Mouse (Mus musculus) MEL (cell line): Measurements from ENCODE around the gene Fhit. TPM values are rescaled to one million over a fixed set of nuclear protein-coding genes. Genes with fewer than 3 reads are reported as not detected.

Experiments used
- DNase-seq: peaks from one replicate; pipeline ENCODE4 v3.0.0; 2011; ENCODE audit warnings: low read depth, low spot score
- H3K27ac ChIP-seq: 2 replicates; pipeline ENCODE4 v1.5.1; 2012; ENCODE audit warnings: low read depth, mild to moderate bottlenecking, control low read depth, low read length, moderate library complexity; ENCODE audit not compliant: control insufficient read depth
- H3K27me3 ChIP-seq, 2 experiments: fragments of 150-350 bp in 1 of 2; sonication (generic) in 1 of 2; 2 replicates each; pipeline ENCODE4 v1.6.1; 2012; ENCODE audit warnings: low read length in 2 of 2, mild to moderate bottlenecking in 2 of 2, improper control_type of control experiment in 1 of 2, moderate library complexity in 1 of 2; ENCODE audit not compliant: insufficient read depth in 2 of 2, control insufficient read depth in 1 of 2
- H3K36me3 ChIP-seq, 2 experiments: 2 replicates each; pipeline ENCODE4 v1.6.1; 2012 to 2014; ENCODE audit warnings: low read length in 2 of 2, improper control_type of control experiment in 1 of 2, inconsistent platforms in 1 of 2, mild to moderate bottlenecking in 1 of 2; ENCODE audit not compliant: insufficient read depth in 2 of 2, control insufficient read depth in 1 of 2
- H3K4me1 ChIP-seq, 2 experiments: fragments of 150-350 bp in 1 of 2; sonication (generic) in 1 of 2; 2 replicates each; pipeline ENCODE4 v1.6.1; 2012; ENCODE audit warnings: low read length in 2 of 2, improper control_type of control experiment in 1 of 2, mild to moderate bottlenecking in 1 of 2; ENCODE audit not compliant: insufficient read depth in 2 of 2, control insufficient read depth in 1 of 2
- H3K4me3 ChIP-seq, 2 experiments: fragments of 150-350 bp in 1 of 2; sonication (generic) in 1 of 2; 2 replicates each; pipeline ENCODE4 v1.5.1; 2012; ENCODE audit warnings: low read depth in 2 of 2, low read length in 2 of 2, mild to moderate bottlenecking in 2 of 2, moderate library complexity in 2 of 2, control low read depth in 1 of 2, improper control_type of control experiment in 1 of 2; ENCODE audit not compliant: control insufficient read depth in 1 of 2, insufficient read depth in 1 of 2
- H3K79me2 ChIP-seq: 2 replicates; pipeline ENCODE4 v1.6.1; 2012; ENCODE audit warnings: mild to moderate bottlenecking, low read length, moderate library complexity; ENCODE audit not compliant: control insufficient read depth, poor library complexity, insufficient read depth
- H3K9ac ChIP-seq: 2 replicates; pipeline ENCODE4 v1.6.1; 2012; ENCODE audit warnings: low read depth, mild to moderate bottlenecking, control low read depth, low read length, moderate library complexity; ENCODE audit not compliant: control insufficient read depth, poor library complexity, severe bottlenecking
- H3K9me3 ChIP-seq: fragments of 150-350 bp; sonication (generic); replicated peaks from 2 replicates; pipeline ENCODE4 v1.6.1; 2012; ENCODE audit warnings: mild to moderate bottlenecking, low read length, improper control_type of control experiment, moderate library complexity; ENCODE audit not compliant: insufficient read depth
- E2F4 ChIP-seq: IDR thresholded peaks from 2 replicates; pipeline ENCODE4 v1.6.1; 2011; ENCODE audit warnings: low read depth, low read length, improper control_type of control experiment, borderline replicate concordance
- ELF1 ChIP-seq: IDR thresholded peaks from 2 replicates; pipeline ENCODE4 v1.6.1; 2014; ENCODE audit warnings: low read depth, mild to moderate bottlenecking, inconsistent platforms, low read length, improper control_type of control experiment, moderate library complexity
- EP300 ChIP-seq, 2 experiments: IDR thresholded peaks; 2 replicates each; pipeline ENCODE4 v1.6.1; 2011; ENCODE audit warnings: improper control_type of control experiment in 2 of 2, low read length in 2 of 2, low read depth in 1 of 2, mild to moderate bottlenecking in 1 of 2
- GATA1 ChIP-seq: IDR thresholded peaks from 2 replicates; pipeline ENCODE4 v1.6.1; 2011; ENCODE audit warnings: low read depth, low read length, improper control_type of control experiment
- HCFC1 ChIP-seq: IDR thresholded peaks from 2 replicates; pipeline ENCODE4 v1.6.1; 2012; ENCODE audit warnings: low read depth, mild to moderate bottlenecking, inconsistent platforms, low read length, improper control_type of control experiment, moderate library complexity
- JUND ChIP-seq: IDR thresholded peaks from 2 replicates; pipeline ENCODE4 v1.6.1; 2011; ENCODE audit warnings: low read depth, mild to moderate bottlenecking, improper control_type of control experiment, low read length
- KAT2A ChIP-seq: conservative IDR thresholded peaks from 2 replicates; pipeline ENCODE4 v1.6.1; 2012; ENCODE audit warnings: low read depth, low read length, improper control_type of control experiment, inconsistent platforms
- MAX ChIP-seq: IDR thresholded peaks from 2 replicates; pipeline ENCODE4 v1.6.1; 2011; ENCODE audit warnings: low read length, improper control_type of control experiment
- MEF2A ChIP-seq: IDR thresholded peaks from 2 replicates; pipeline ENCODE4 v1.6.1; 2014; ENCODE audit warnings: low read depth, mild to moderate bottlenecking, inconsistent platforms, low read length, improper control_type of control experiment; ENCODE audit not compliant: poor library complexity, insufficient replicate concordance, severe bottlenecking; ENCODE audit errors: extremely low read depth
- MXI1 ChIP-seq: IDR thresholded peaks from 2 replicates; pipeline ENCODE4 v1.6.1; 2011; ENCODE audit warnings: mild to moderate bottlenecking, low read depth, low read length, improper control_type of control experiment
- MYB ChIP-seq: IDR thresholded peaks from 2 replicates; pipeline ENCODE4 v1.6.1; 2011; ENCODE audit warnings: mild to moderate bottlenecking, low read depth, low read length, improper control_type of control experiment
- MYC ChIP-seq: IDR thresholded peaks from 2 replicates; pipeline ENCODE4 v1.6.1; 2011; ENCODE audit warnings: low read depth, mild to moderate bottlenecking, low read length, improper control_type of control experiment, moderate library complexity
- NRF1 ChIP-seq: IDR thresholded peaks from 2 replicates; pipeline ENCODE4 v1.6.1; 2014; ENCODE audit warnings: low read depth, mild to moderate bottlenecking, inconsistent platforms, low read length, improper control_type of control experiment, moderate library complexity; ENCODE audit not compliant: poor library complexity, insufficient read depth, severe bottlenecking
- POLR2A ChIP-seq, 2 experiments: IDR thresholded peaks; 2 replicates each; pipeline ENCODE4 v1.6.1; 2011 to 2012; ENCODE audit warnings: low read length in 2 of 2, mild to moderate bottlenecking in 2 of 2, control low read depth in 1 of 2, improper control_type of control experiment in 1 of 2, low read depth in 1 of 2, moderate library complexity in 1 of 2; ENCODE audit not compliant: control insufficient read depth in 1 of 2, insufficient read depth in 1 of 2, poor library complexity in 1 of 2
- RAD21 ChIP-seq: IDR thresholded peaks from 2 replicates; pipeline ENCODE4 v1.6.1; 2011; ENCODE audit warnings: mild to moderate bottlenecking, low read depth, low read length, improper control_type of control experiment
- RCOR1 ChIP-seq: IDR thresholded peaks from 2 replicates; pipeline ENCODE4 v1.6.1; 2012; ENCODE audit warnings: low read depth, mild to moderate bottlenecking, inconsistent platforms, low read length, improper control_type of control experiment
- SMC3 ChIP-seq: IDR thresholded peaks from 2 replicates; pipeline ENCODE4 v1.6.1; 2011; ENCODE audit warnings: low read depth, low read length, improper control_type of control experiment
- TCF12 ChIP-seq: IDR thresholded peaks from 2 replicates; pipeline ENCODE4 v1.6.1; 2014; ENCODE audit warnings: low read depth, mild to moderate bottlenecking, inconsistent platforms, low read length, improper control_type of control experiment, moderate library complexity
- UBTF ChIP-seq: IDR thresholded peaks from 2 replicates; pipeline ENCODE4 v1.6.1; 2012; ENCODE audit warnings: low read depth, mild to moderate bottlenecking, inconsistent platforms, low read length, improper control_type of control experiment, moderate library complexity, borderline replicate concordance; ENCODE audit not compliant: insufficient read depth
- USF1 ChIP-seq: IDR thresholded peaks from 2 replicates; pipeline ENCODE4 v1.6.1; 2014; ENCODE audit warnings: low read depth, mild to moderate bottlenecking, inconsistent platforms, low read length, improper control_type of control experiment, moderate library complexity
- ZC3H11A ChIP-seq: IDR thresholded peaks from 2 replicates; pipeline ENCODE4 v1.6.1; 2012; ENCODE audit warnings: low read depth, mild to moderate bottlenecking, inconsistent platforms, low read length, improper control_type of control experiment
- ZKSCAN1 ChIP-seq: IDR thresholded peaks from 2 replicates; pipeline ENCODE4 v1.6.1; 2012; ENCODE audit warnings: low read depth, mild to moderate bottlenecking, inconsistent platforms, low read length, improper control_type of control experiment, moderate library complexity
- ZNF384 ChIP-seq: IDR thresholded peaks from 2 replicates; pipeline ENCODE4 v1.6.1; 2012; ENCODE audit warnings: low read depth, mild to moderate bottlenecking, inconsistent platforms, low read length, improper control_type of control experiment
- polyA plus RNA-seq, 2 experiments: library from polyadenylated mRNA; stranded (reverse) in 1 of 2; unstranded in 1 of 2; fragments of >175 nt in 1 of 2; fragments of >200 nt in 1 of 2; gene quantifications; 2 replicates each; pipeline versions ENCODE4 v1.2.1 to v1.2.4; 2012; ENCODE audit warnings: low replicate concordance in 2 of 2, low read depth in 1 of 2; ENCODE audit not compliant: insufficient read length in 2 of 2, insufficient read depth in 1 of 2, missing spikeins in 1 of 2
- total RNA-seq: library from RNA; depleted of rRNA; stranded (reverse); fragments of 300-350 nt; gene quantifications from 2 replicates; pipeline ENCODE4 v1.2.3, GENCODE M21; 2012

The Fhit gene
- total and polyA plus RNA-seq, 3 experiments, result 0.77 to 1.3 TPM; not detected in 1

GRCm38 (mm10) chr14:10415068-10415467 lies 746.8 kb downstream of the Fhit start:
- H3K79me2 ChIP-seq, result no peaks in the 10 kb centered on the region
- H3K27ac ChIP-seq, result no peak overlapping the region
- no peak overlapping the region for H3K9ac ChIP-seq
- no peak for TF ChIP-seq POLR2A (IDR thresholded peaks at IDR 0.05; ENCODE audit: control insufficient read depth in 1 of 2, insufficient read depth in 1 of 2, low read depth in 1 of 2, low read length in 2 of 2, poor library complexity in 1 of 2)
- no peak for TF ChIP-seq ZKSCAN1
- no peak for TF ChIP-seq KAT2A
- TF ChIP-seq SMC3, result no peak
- H3K9me3 ChIP-seq, result no peaks in the 10 kb centered on the region
- no peaks in the 10 kb centered on the region for H3K27me3 ChIP-seq
- no peak for DNase-seq
- H3K4me1 ChIP-seq, result no peaks in the 10 kb centered on the region
- no peaks in the 10 kb centered on the region for H3K36me3 ChIP-seq
- no peak overlapping the region for H3K4me3 ChIP-seq

- H3K27ac ChIP-seq, result no peak overlapping the region
- no peaks in the 10 kb centered on the region for H3K36me3 ChIP-seq
- no peak overlapping the region for H3K4me3 ChIP-seq
- no peaks in the 10 kb centered on the region for H3K27me3 ChIP-seq
- H3K9ac ChIP-seq, result no peak overlapping the region
- no peaks in the 10 kb centered on the region for H3K4me1 ChIP-seq
- H3K79me2 ChIP-seq, result no peaks in the 10 kb centered on the region
- no peak for TF ChIP-seq UBTF
- TF ChIP-seq NRF1, result no peak
- TF ChIP-seq MYB, result no peak
- TF ChIP-seq EP300 (IDR thresholded peaks at IDR 0.05; ENCODE audit: low read depth in 1 of 2, low read length in 2 of 2), result no peak
- TF ChIP-seq TCF12, result no peak
- TF ChIP-seq GATA1, result no peak
- TF ChIP-seq ZKSCAN1, result no peak
- no peak for TF ChIP-seq MAX
- TF ChIP-seq JUND, result no peak
- no peak for TF ChIP-seq ZC3H11A
- TF ChIP-seq MXI1, result no peak
- no peak for TF ChIP-seq RCOR1
- TF ChIP-seq MEF2A, result no peak
- TF ChIP-seq MYC, result no peak
- no peak for TF ChIP-seq ELF1
- TF ChIP-seq E2F4, result no peak
- TF ChIP-seq USF1, result no peak
- TF ChIP-seq HCFC1, result no peak
- TF ChIP-seq RAD21, result no peak
- no peak for TF ChIP-seq ZNF384
- H3K9me3 ChIP-seq, result no peaks in the 10 kb centered on the region
- DNase-seq, result no peak
Observed at GRCm38 (mm10) chr14:10409306-10409962, 752.4 kb downstream of the Fhit start.
